Mouse (Mus musculus) stomach, embryonic 15.5 days (tissue): ENCODE measurements around the gene Ly6g6d. TPM values are rescaled to one million over a fixed set of nuclear protein-coding genes. Genes with fewer than 3 reads are reported as not detected.

Experiments used
- ATAC-seq: fragments of 200-750 bp; cut with Nextera tagmentation; 2 replicates; pipeline ENCODE4 v1.8.0; 2017; ENCODE audit warnings: low read depth, moderate number of reproducible peaks, moderate TSS enrichment; ENCODE audit not compliant: insufficient read depth, low FRiP score
- H3K27ac ChIP-seq: fragments of 300-500 bp; sonication (generic); 2 replicates; pipeline ENCODE4 v1.5.1; 2015; ENCODE audit warnings: mild to moderate bottlenecking, inconsistent platforms
- H3K27me3 ChIP-seq: fragments of 300-500 bp; sonication (generic); replicated peaks from 2 replicates; pipeline ENCODE4 v1.6.1; 2015; ENCODE audit warnings: inconsistent platforms
- H3K36me3 ChIP-seq: fragments of 300-500 bp; sonication (generic); 2 replicates; pipeline ENCODE4 v1.6.1; 2015; ENCODE audit warnings: inconsistent platforms
- H3K4me1 ChIP-seq: fragments of 300-500 bp; sonication (generic); 2 replicates; pipeline ENCODE4 v1.6.1; 2015; ENCODE audit warnings: inconsistent platforms
- H3K4me2 ChIP-seq: fragments of 300-500 bp; sonication (generic); 2 replicates; pipeline ENCODE4 v1.6.1; 2015; ENCODE audit warnings: mild to moderate bottlenecking, inconsistent platforms
- H3K4me3 ChIP-seq: fragments of 300-500 bp; sonication (generic); replicated peaks from 2 replicates; pipeline ENCODE4 v1.5.1; 2015; ENCODE audit warnings: inconsistent platforms
- H3K9ac ChIP-seq: fragments of 300-500 bp; sonication (generic); 2 replicates; pipeline ENCODE4 v1.6.1; 2015; ENCODE audit warnings: inconsistent platforms
- H3K9me3 ChIP-seq: fragments of 300-500 bp; sonication (generic); 2 replicates; pipeline ENCODE4 v1.6.1; 2016; ENCODE audit warnings: inconsistent platforms
- WGBS: fragments of 180-500 bp; shearing (Covaris S2); methylation state at CpG from one replicate; pipeline ENCODE4 v1.1.7; 2015; 5-methylcytosine and 5-hydroxymethylcytosine counted together
- polyA plus RNA-seq: library from polyadenylated mRNA; unstranded; fragments of >200 nt; fragmentation: Nextera tagmentation; extraction: Ambion mirVana; gene quantifications from 2 replicates; pipeline ENCODE4 v1.2.1, GENCODE M21; 2015

The Ly6g6d gene
- polyA plus RNA-seq, 1 experiment from 2014 or later = 3.6 TPM

GRCm38 (mm10) chr17:35111774-35112173, 33.9 kb upstream of the Ly6g6d start:
- Histone ChIP-seq H3K4me3 (no peak overlapping the region), H3K36me3 (peaks cover 7% of the 10 kb centered on the region; the same call in 1 of the 2 replicates), H3K27me3 (no peaks in the 10 kb centered on the region), H3K9ac (no peak overlapping the region), H3K4me2 (no peak overlapping the region), H3K27ac (no peak overlapping the region), H3K9me3 (no peaks in the 10 kb centered on the region), H3K4me1 (no peaks in the 10 kb centered on the region)
- no peak for ATAC-seq
- 72% methylated on average over 9 of the region's 9 CpGs for WGBS

GRCm38 (mm10) chr17:35108097-35108496, 30.2 kb upstream of the Ly6g6d start, which contains the start of gene Ly6g5c:
Gene Ly6g5c (plus strand): TSS chr17:35108279.
- 75% methylated on average over 6 of the region's 6 CpGs for WGBS
- Histone ChIP-seq H3K27me3 (no peaks in the 10 kb centered on the region), H3K4me2 (no peak within 1 kb of the TSS), H3K36me3 (0 out of 2 replicates have a peak, but pooled peaks cover 2% of the 10 kb centered on the region), H3K4me3 (no peak within 1 kb of the TSS), H3K27ac (no peak within 1 kb of the TSS), H3K4me1 (peaks cover 3% of the 10 kb centered on the region; the same call in 1 of the 2 replicates), H3K9me3 (no peaks in the 10 kb centered on the region), H3K9ac (no peak within 1 kb of the TSS)
- ATAC-seq = no peak

DNA sequence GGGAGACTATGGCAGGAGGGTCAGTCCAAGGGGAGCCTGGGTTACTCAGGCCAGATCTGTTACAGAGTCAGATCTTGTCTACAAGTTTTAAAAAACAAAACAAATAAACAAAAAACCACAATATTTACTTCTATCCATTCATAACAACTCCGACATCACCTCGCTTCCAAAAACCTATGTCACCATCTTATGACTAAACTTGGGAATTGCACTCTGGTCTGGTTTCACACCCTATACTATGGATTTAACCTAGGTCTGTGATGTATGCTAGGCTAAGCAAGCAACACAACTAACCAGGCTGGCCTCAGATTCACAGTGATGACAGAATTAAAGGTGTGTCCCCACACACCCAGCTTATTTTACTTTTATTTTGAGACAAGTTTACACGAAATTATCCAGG, 28.7 kb upstream of the Ly6g6d start:
- H3K4me3 ChIP-seq = no peak overlapping the region
- no peaks in the 10 kb centered on the region for H3K27me3 ChIP-seq
- no peaks in the 10 kb centered on the region for H3K9me3 ChIP-seq
- peaks cover 13% of the 10 kb centered on the region for H3K36me3 ChIP-seq
- no peak overlapping the region for H3K27ac ChIP-seq
- H3K9ac ChIP-seq = no peak overlapping the region
- WGBS = 64% methylated on average over 3 of the region's 3 CpGs
- H3K4me1 ChIP-seq = peaks cover 3% of the 10 kb centered on the region; the same call in 1 of the 2 replicates
- H3K4me2 ChIP-seq = no peak overlapping the region
- ATAC-seq = no peak

- H3K9ac ChIP-seq = no peak overlapping the region
- no peaks in the 10 kb centered on the region for H3K9me3 ChIP-seq
- ATAC-seq = no peak
- H3K27me3 ChIP-seq = no peaks in the 10 kb centered on the region
- peaks cover 3% of the 10 kb centered on the region; the same call in 1 of the 2 replicates for H3K4me1 ChIP-seq
- H3K4me2 ChIP-seq = 0 out of 2 replicates have a peak overlapping the region, but pooled peaks have one; percentile 21
- 26% methylated on average over 13 of the region's 13 CpGs for WGBS
- no peak overlapping the region for H3K4me3 ChIP-seq
- H3K27ac ChIP-seq = no peak overlapping the region
- H3K36me3 ChIP-seq = peaks cover 19% of the 10 kb centered on the region
These were observed 28.0 kb upstream of the Ly6g6d start for GRCm38 (mm10) chr17:35105740-35106389.

DNA sequence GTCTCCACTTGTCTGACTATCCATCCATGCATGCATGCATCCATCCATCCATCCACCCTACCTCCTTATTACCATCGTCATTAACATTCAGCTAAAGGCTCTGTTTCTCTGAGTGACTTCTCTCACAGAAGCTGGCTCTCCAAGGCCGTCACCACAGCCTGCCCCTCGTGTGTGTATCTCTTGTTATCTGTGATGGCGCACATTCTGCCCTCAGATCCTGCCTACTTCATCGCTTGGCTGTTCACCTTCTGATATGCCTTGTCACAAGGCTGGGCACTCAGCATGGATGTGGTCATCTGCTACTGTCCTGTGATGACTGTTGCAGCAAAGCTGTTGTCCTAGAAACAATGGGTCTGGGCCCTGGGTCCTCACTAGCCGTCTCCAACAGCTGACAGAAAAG, 26.9 kb upstream of the Ly6g6d start:
- no peak overlapping the region for H3K27ac ChIP-seq
- no peak overlapping the region for H3K4me2 ChIP-seq
- no peaks in the 10 kb centered on the region for H3K27me3 ChIP-seq
- 67% methylated on average over 6 of the region's 6 CpGs for WGBS
- no peak overlapping the region for H3K9ac ChIP-seq
- ATAC-seq = peak; percentile 72; the same call in 1 of the 2 replicates
- H3K9me3 ChIP-seq = no peaks in the 10 kb centered on the region
- H3K4me1 ChIP-seq = peaks cover 3% of the 10 kb centered on the region; the same call in 1 of the 2 replicates
- H3K36me3 ChIP-seq = peaks cover 29% of the 10 kb centered on the region
- no peak overlapping the region for H3K4me3 ChIP-seq

DNA sequence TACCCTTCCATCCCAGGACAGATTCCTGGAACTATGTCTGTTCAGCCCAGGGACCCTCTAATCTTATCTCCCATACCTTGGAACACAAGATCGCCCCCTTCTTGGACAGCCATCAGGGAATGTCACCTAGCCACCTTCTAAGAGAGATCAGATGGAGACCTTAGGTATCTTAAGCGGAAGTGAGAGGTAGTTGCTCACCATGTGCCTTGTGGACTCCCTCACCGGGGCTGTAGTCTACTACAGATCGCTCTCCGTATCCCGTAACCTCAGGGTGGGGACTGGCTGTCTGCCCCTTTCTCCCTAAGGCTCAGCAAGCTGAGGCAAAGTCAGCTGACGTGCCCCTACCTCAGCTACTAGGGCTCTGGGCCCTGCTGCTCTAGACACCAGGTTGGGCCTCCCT, 26.2 kb upstream of the Ly6g6d start:
- Histone ChIP-seq H3K27ac (no peak overlapping the region), H3K36me3 (peaks cover 34% of the 10 kb centered on the region), H3K4me2 (no peak overlapping the region), H3K27me3 (no peaks in the 10 kb centered on the region), H3K4me3 (no peak overlapping the region), H3K4me1 (peaks cover 3% of the 10 kb centered on the region; the same call in 1 of the 2 replicates), H3K9me3 (no peaks in the 10 kb centered on the region), H3K9ac (no peak overlapping the region)
- no peak for ATAC-seq
- 91% methylated on average over 7 of the region's 7 CpGs for WGBS

DNA sequence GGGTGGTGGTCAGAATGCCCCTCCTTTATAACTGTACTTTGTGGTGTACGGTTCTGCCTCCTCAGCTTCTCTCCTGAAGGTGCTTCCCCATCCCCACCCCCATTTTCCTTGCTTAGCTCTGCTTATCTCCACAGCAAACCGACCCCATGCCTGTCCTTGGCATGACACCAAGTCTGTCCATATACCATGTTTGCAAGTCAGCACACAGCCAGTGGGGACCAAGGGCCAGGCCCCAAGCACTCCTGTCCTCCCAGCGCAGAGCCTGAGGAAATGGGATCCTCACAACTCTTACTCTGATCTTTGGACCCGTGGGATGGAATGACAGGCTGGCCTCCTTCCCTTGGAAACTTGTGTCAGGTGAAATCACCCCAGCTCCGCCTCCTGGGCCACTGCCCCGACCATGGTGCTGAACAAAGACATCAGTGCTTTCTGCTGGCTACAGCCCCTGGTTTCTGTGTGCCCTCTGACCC, 25.4 kb upstream of the Ly6g6d start:
- 57% methylated on average over 6 of the region's 6 CpGs for WGBS
- ATAC-seq = 0 out of 2 replicates have a peak, but pooled peaks have one; percentile 12
- no peaks in the 10 kb centered on the region for H3K27me3 ChIP-seq
- H3K9me3 ChIP-seq = no peaks in the 10 kb centered on the region
- H3K36me3 ChIP-seq = peaks cover 37% of the 10 kb centered on the region
- H3K4me2 ChIP-seq = no peak overlapping the region
- no peak overlapping the region for H3K27ac ChIP-seq
- no peak overlapping the region for H3K9ac ChIP-seq
- H3K4me3 ChIP-seq = no peak overlapping the region
- peaks cover 3% of the 10 kb centered on the region; the same call in 1 of the 2 replicates for H3K4me1 ChIP-seq

DNA sequence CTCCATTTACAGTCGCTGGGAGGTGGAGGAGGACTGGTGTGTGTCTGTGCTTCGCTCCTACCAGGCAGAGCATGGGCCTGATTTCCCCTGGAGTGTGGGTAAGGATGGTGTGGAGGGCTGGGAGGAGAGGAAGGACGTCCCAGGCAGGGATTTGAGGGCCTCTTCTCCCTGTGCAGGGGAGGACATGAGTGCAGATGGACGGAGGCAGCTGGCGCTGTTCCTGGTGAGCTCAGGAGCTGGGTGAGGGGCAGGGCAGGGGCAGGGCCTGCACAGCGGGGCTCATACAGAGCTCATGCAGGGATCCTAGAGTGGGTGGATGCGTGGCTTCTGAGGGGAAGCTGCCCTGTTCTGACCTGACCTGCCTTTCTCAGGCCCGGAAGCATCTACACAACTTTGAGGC, 24.4 kb upstream of the Ly6g6d start:
- no peak overlapping the region for H3K27ac ChIP-seq
- no peak overlapping the region for H3K4me3 ChIP-seq
- no peak for ATAC-seq
- no peak overlapping the region for H3K9ac ChIP-seq
- WGBS = 73% methylated on average over 8 of the region's 8 CpGs
- no peak overlapping the region for H3K4me2 ChIP-seq
- peaks cover 40% of the 10 kb centered on the region for H3K36me3 ChIP-seq
- H3K27me3 ChIP-seq = no peaks in the 10 kb centered on the region
- H3K9me3 ChIP-seq = no peaks in the 10 kb centered on the region
- H3K4me1 ChIP-seq = peaks cover 3% of the 10 kb centered on the region; the same call in 1 of the 2 replicates

DNA sequence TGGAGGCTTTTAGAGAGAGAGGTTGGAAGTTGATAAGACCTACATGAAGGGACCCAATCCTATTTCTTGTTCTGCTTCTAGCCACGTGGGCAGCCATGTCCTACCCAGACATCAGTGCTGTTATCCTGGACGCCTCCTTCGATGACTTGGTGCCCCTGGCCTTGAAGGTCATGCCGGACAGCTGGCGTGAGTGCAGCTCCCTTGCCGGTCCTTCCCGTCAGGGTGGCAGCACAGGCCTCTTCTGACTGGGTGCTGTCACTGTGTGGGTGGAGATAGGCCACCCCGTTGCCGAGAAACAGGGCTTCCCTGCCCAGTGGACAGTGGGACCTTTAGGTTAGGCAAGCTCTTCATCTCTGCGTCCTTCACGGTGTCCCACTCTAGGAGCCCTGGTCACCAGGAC, 23.3 kb upstream of the Ly6g6d start:
- WGBS = 87% methylated on average over 11 of the region's 11 CpGs
- no peak for ATAC-seq
- Histone ChIP-seq H3K27me3 (no peaks in the 10 kb centered on the region), H3K9me3 (no peaks in the 10 kb centered on the region), H3K9ac (no peak overlapping the region), H3K4me2 (no peak overlapping the region), H3K4me1 (peaks cover 1% of the 10 kb centered on the region; the same call in 1 of the 2 replicates), H3K27ac (no peak overlapping the region), H3K36me3 (peaks cover 50% of the 10 kb centered on the region), H3K4me3 (no peak overlapping the region)

DNA sequence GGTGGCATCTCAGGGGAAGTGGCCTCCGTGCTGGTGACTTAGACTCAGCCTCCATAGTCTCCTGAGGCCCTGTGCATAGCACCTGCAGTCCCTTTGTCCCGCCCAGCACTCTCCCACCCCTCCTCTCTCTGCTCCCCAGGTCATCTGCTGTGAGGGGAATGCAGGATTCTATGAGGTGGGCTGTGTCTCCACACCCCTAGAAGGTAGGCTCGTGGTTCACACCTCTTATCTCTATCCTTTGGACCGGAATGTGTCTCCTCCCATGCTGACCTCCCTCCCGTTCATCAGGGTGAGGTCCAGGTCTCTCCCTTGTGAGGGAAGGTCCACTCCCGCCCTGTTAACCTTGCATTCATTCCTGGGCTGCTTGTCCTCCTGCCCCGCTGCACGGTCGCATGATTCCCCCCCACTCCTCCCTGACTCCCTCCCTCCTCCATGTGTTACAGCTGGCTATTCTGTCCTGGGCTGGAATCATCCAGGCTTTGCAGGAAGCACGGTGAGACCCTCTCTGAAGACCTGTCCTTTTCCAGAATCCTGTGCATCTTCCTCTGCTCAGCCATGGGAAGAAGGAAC, 22.4 kb upstream of the Ly6g6d start:
- 62% methylated on average over 10 of the region's 10 CpGs for WGBS
- no peak overlapping the region for H3K27ac ChIP-seq
- no peaks in the 10 kb centered on the region for H3K4me1 ChIP-seq
- no peak overlapping the region for H3K9ac ChIP-seq
- H3K36me3 ChIP-seq = peaks cover 56% of the 10 kb centered on the region
- H3K4me2 ChIP-seq = no peak overlapping the region
- no peaks in the 10 kb centered on the region for H3K27me3 ChIP-seq
- H3K4me3 ChIP-seq = no peak overlapping the region
- no peak for ATAC-seq
- H3K9me3 ChIP-seq = no peaks in the 10 kb centered on the region

DNA sequence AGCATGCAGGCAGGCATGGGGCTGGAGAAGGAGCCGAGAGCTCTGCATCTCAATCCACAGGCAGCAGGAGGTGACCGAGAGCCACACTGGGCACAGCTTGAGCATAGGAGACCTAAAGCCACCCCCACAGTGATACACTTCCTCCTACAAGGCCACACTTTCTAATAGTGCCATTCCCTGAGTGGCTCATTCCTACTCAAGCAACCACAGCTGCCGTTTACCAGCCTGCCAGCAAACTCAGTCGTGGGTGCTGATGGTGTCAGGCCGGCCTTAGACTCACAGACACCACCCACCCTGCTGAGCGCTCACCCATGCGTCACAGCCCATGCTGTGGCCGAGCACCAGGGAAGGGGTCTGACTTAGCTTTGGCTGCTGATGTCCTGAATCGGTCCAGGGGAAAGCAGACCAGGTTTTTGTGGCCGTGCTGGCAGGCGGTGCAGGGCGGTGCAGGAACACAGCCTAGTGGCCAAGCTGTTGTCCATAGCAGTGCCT, 19.3 kb upstream of the Ly6g6d start:
- Histone ChIP-seq H3K4me1 (no peaks in the 10 kb centered on the region), H3K9me3 (no peaks in the 10 kb centered on the region), H3K4me2 (no peak overlapping the region), H3K27me3 (no peaks in the 10 kb centered on the region), H3K9ac (no peak overlapping the region), H3K36me3 (peaks cover 70% of the 10 kb centered on the region), H3K27ac (no peak overlapping the region), H3K4me3 (no peak overlapping the region)
- no peak for ATAC-seq
- WGBS = 88% methylated on average over 12 of the region's 12 CpGs

DNA sequence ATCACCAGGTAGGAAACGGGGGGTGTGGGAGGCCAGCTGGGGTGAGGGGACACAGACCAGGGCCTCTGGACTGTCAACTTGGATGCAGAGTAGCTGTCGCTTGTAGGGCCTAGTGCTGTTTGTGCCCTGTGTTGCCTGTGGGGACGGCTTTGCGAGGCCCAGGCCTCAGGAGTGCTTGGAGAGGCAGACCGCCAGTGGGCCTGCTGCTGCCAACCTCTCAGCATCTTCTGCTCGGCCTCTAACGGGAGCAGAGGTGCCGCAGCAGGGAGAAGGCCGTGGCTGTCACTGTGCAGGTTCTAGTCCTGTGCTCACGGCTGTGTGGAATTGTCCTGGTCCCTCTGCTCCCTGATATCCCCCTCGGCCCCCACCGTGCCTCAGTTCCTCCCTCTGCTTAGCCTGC, 18.7 kb upstream of the Ly6g6d start:
- ATAC-seq = no peak
- H3K9ac ChIP-seq = no peak overlapping the region
- peaks cover 68% of the 10 kb centered on the region for H3K36me3 ChIP-seq
- H3K9me3 ChIP-seq = no peaks in the 10 kb centered on the region
- no peak overlapping the region for H3K4me3 ChIP-seq
- 84% methylated on average over 12 of the region's 12 CpGs for WGBS
- H3K4me2 ChIP-seq = no peak overlapping the region
- no peaks in the 10 kb centered on the region for H3K4me1 ChIP-seq
- H3K27ac ChIP-seq = no peak overlapping the region
- H3K27me3 ChIP-seq = no peaks in the 10 kb centered on the region
